31 mouse cellular contexts compared by ENCODE assay signal in the genomic region with DNA sequence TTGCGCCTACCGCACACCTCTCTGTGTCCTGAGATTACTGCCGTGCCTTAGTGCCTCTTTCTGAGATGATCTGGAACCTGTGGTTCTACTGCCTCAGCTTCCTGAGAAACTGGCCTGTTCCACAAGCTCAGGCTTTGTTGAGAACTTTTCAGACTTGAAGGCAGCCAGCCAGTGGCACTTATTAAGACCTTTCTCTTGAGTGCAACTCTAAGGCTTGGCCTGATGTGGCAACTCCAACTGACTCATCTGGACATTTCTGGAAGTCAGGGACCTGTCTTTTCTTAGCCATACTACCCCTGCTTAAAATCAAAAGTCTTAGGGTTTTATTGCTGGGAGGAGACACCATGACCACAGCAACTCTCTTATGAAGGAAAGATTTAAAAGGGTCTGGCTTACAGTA. TPM values are rescaled to one million over a fixed set of nuclear protein-coding genes. Genes with fewer than 3 reads are reported as not detected.
DNase-seq lines count a peak whose midpoint lies in the region; ATAC-seq and TF ChIP-seq lines count a peak whose summit lies in the region.
"Had no signal": no experiment of that assay in that cellular context is flagged by ENCODE, and none has a peak within 500 bp of the region (broad histone marks: within the 10 kb centered on the region; RNA-seq: fewer than 3 reads in every experiment).

No protein-coding gene starts in this region.

- H3ac ChIP-seq in myocyte (ENCODE audit: control insufficient read depth, insufficient read length): no peak overlapping the region

- WGBS in liver, embryonic 11.5 days: 80% methylated on average over 3 of the region's 3 CpGs
- 67% methylated on average over 3 of the region's 3 CpGs for WGBS in liver, embryonic 12.5 days (ENCODE audit: insufficient replicate concordance)

- no peak overlapping the region for H3K27ac ChIP-seq in liver, embryonic 11.5 days (ENCODE audit: low read depth, low read length)
- H3K27ac ChIP-seq in liver, embryonic 12.5 days: peak overlapping the region; percentile 99
- H3K27ac ChIP-seq: embryonic facial prominence, embryonic 12.5 days; heart, adult 2 months; heart, embryonic 13.5 days; hindbrain, postnatal 0 days; layer of hippocampus, adult 2 months; midbrain, embryonic 15.5 days; neural tube, embryonic 13.5 days had no signal

- no peaks in the 10 kb centered on the region for H3K27me3 ChIP-seq in liver, embryonic 11.5 days (replicated peaks; ENCODE audit: control insufficient read depth, insufficient read depth, low read length)
- no peaks in the 10 kb centered on the region for H3K27me3 ChIP-seq in E14TG2a.4 (ENCODE audit: insufficient read depth, low read length)
- no peaks in the 10 kb centered on the region for H3K27me3 ChIP-seq in liver, embryonic 12.5 days (replicated peaks)
- no peaks in the 10 kb centered on the region for H3K27me3 ChIP-seq in myocyte (ENCODE audit: control insufficient read depth, insufficient read depth, insufficient read length)
- H3K27me3 ChIP-seq: embryonic facial prominence, embryonic 12.5 days; heart, embryonic 13.5 days; midbrain, embryonic 15.5 days; neural tube, embryonic 13.5 days; Patski had no signal

- H3K9ac ChIP-seq in liver, embryonic 11.5 days (ENCODE audit: low read depth, low read length): peak overlapping the region; percentile 23; the same call in 1 of the 2 replicates
- H3K9ac ChIP-seq in liver, embryonic 12.5 days: peak overlapping the region; percentile 100
- H3K9ac ChIP-seq: embryonic facial prominence, embryonic 12.5 days; heart, embryonic 13.5 days; midbrain, embryonic 15.5 days; neural tube, embryonic 13.5 days had no signal

- no peak overlapping the region for H3K4me3 ChIP-seq in liver, embryonic 11.5 days (ENCODE audit: low read depth, low read length)
- peak overlapping the region; percentile 33 for H3K4me3 ChIP-seq in E14TG2a.4 (replicated peaks; ENCODE audit: low read length)
- peak overlapping the region; percentile 95 for H3K4me3 ChIP-seq in liver, embryonic 12.5 days
- H3K4me3 ChIP-seq in myocyte: no peak overlapping the region
- H3K4me3 ChIP-seq: embryonic facial prominence, embryonic 12.5 days; heart, adult 2 months; heart, embryonic 13.5 days; layer of hippocampus, adult 2 months; midbrain, embryonic 15.5 days; neural tube, embryonic 13.5 days had no signal

- TF ChIP-seq POLR2A in myocyte (IDR thresholded peaks at IDR 0.05; ENCODE audit: insufficient read length, low read depth): no peak

- DNase-seq in liver, embryonic 11.5 days (ENCODE audit: low spot score): no peak
- DNase-seq in liver: no peak
- DNase-seq in adrenal gland, postnatal 25 days: no peak
- DNase-seq: adrenal gland, postnatal 10 days; cerebellum, adult 9-10 months; gastrocnemius, postnatal 25 days; heart, adult 2 months; heart, postnatal 14 days; kidney, postnatal 25 days; lung, postnatal 4 days; retina, postnatal 1 day; right cerebral cortex, postnatal 25 days; spleen, adult 18-20 months; thymus, postnatal 36 days had no signal

- peaks cover 25% of the 10 kb centered on the region for H3K36me3 ChIP-seq in liver, embryonic 11.5 days (ENCODE audit: control insufficient read depth, insufficient read depth, low read length)
- H3K36me3 ChIP-seq in E14TG2a.4 (ENCODE audit: insufficient read depth, low read length) (peaks cover 85% of the 10 kb centered on the region), myocyte (ENCODE audit: control insufficient read depth, insufficient read depth) (peaks cover 7% of the 10 kb centered on the region)
- H3K36me3 ChIP-seq in liver, embryonic 12.5 days: peaks cover 86% of the 10 kb centered on the region

- no peak for TF ChIP-seq CTCF in E14TG2a.4 (conservative IDR thresholded peaks at IDR 0.05; ENCODE audit: low read length)

- peaks cover 99% of the 10 kb centered on the region for H3K79me2 ChIP-seq in myocyte (ENCODE audit: control insufficient read depth, insufficient read depth)

- H3K4me2 ChIP-seq in liver, embryonic 11.5 days: peak overlapping the region; percentile 0; the same call in 1 of the 2 replicates
- H3K4me2 ChIP-seq in liver, embryonic 12.5 days: peak overlapping the region; percentile 89
- H3K4me2 ChIP-seq in myocyte (ENCODE audit: low read depth): no peak overlapping the region
- H3K4me2 ChIP-seq: embryonic facial prominence, embryonic 12.5 days; heart, embryonic 13.5 days; midbrain, embryonic 15.5 days; neural tube, embryonic 13.5 days had no signal

- no peak for ATAC-seq in liver, embryonic 11.5 days (replicated peaks; ENCODE audit: low FRiP score)
- ATAC-seq in liver, embryonic 12.5 days: no peak
- ATAC-seq in megakaryocyte, adult 5-6 weeks (ENCODE audit: poor library complexity, severe bottlenecking): no peak
- ATAC-seq: forebrain, embryonic 16.5 days; hindbrain, postnatal 0 days; intestine, postnatal 0 days; midbrain, embryonic 15.5 days; Patski had no signal

- H3K4me1 ChIP-seq in liver, embryonic 11.5 days (replicated peaks; ENCODE audit: control insufficient read depth, insufficient read depth, low read length): peaks cover 37% of the 10 kb centered on the region
- H3K4me1 ChIP-seq in E14TG2a.4 (replicated peaks; ENCODE audit: low read depth, low read length): peaks cover 88% of the 10 kb centered on the region
- peaks cover 91% of the 10 kb centered on the region for H3K4me1 ChIP-seq in liver, embryonic 12.5 days

- H3K9me3 ChIP-seq in liver, embryonic 11.5 days (ENCODE audit: control insufficient read depth, low read length): no peaks in the 10 kb centered on the region
- H3K9me3 ChIP-seq in E14TG2a.4 (ENCODE audit: low read length): no peaks in the 10 kb centered on the region
- no peaks in the 10 kb centered on the region for H3K9me3 ChIP-seq in liver, embryonic 12.5 days (replicated peaks)
- H3K9me3 ChIP-seq: embryonic facial prominence, embryonic 12.5 days; heart, embryonic 13.5 days; midbrain, embryonic 15.5 days; neural tube, embryonic 13.5 days had no signal

TF ChIP-seq in myocyte, 11 proteins besides CTCF, POLR2A, EP300 and RAD21:
- no peak for TF ChIP-seq USF1 (IDR thresholded peaks at IDR 0.05; ENCODE audit: low read depth)
- TF ChIP-seq CEBPB (IDR thresholded peaks at IDR 0.05; ENCODE audit: insufficient read depth, poor library complexity, severe bottlenecking): peak; percentile 20; the same call in 1 of the 2 replicates

RNA-seq across cellular contexts. Expression of a gene that starts 6.5 kb away (rescaled TPM):
- 586 and 618 TPM in 2 replicates for polyA plus RNA-seq in liver, embryonic 11.5 days (2014; fragmentation: Nextera tagmentation; extraction: Ambion mirVana)
- polyA plus RNA-seq in liver, embryonic 12.5 days (2016; fragmentation: Nextera tagmentation; extraction: Ambion mirVana): 669 and 722 TPM in 2 replicates
- 228 TPM for polyA plus RNA-seq in myocyte (2012; fragmentation: generic; extraction: Trizol)
- total RNA-seq in megakaryocyte, adult 5-6 weeks (2015): 496 and 542 TPM in 2 replicates
- total RNA-seq in megakaryocyte, adult 5-6 weeks (2017): 105 and 108 TPM in 2 replicates
- total RNA-seq in adrenal gland, postnatal 25 days (2021): 140 and 161 TPM in 2 replicates

RNA-seq across cellular contexts. Expression of a gene that starts 31.9 kb away (rescaled TPM):
- polyA plus RNA-seq in liver, embryonic 11.5 days (2014; fragmentation: Nextera tagmentation; extraction: Ambion mirVana): 108 and 109 TPM in 2 replicates
- 75.7 and 78.4 TPM in 2 replicates for polyA plus RNA-seq in liver, embryonic 12.5 days (2016; fragmentation: Nextera tagmentation; extraction: Ambion mirVana)
- 62.3 TPM for polyA plus RNA-seq in myocyte (2012; fragmentation: generic; extraction: Trizol)
- 39.9 and 45.3 TPM in 2 replicates for total RNA-seq in megakaryocyte, adult 5-6 weeks (2015)
- 52.9 and 53.9 TPM in 2 replicates for total RNA-seq in megakaryocyte, adult 5-6 weeks (2017)
- 35.0 and 38.5 TPM in 2 replicates for total RNA-seq in adrenal gland, postnatal 25 days (2021)

RNA-seq across cellular contexts. Expression of a gene that starts 43.9 kb away (rescaled TPM):
- 206 and 233 TPM in 2 replicates for polyA plus RNA-seq in liver, embryonic 11.5 days (2014; fragmentation: Nextera tagmentation; extraction: Ambion mirVana)
- polyA plus RNA-seq in liver, embryonic 12.5 days (2016; fragmentation: Nextera tagmentation; extraction: Ambion mirVana): 425 and 445 TPM in 2 replicates
- polyA plus RNA-seq in myocyte (2012; fragmentation: generic; extraction: Trizol): not detected
- 4.8 and 12.0 TPM in 2 replicates for total RNA-seq in megakaryocyte, adult 5-6 weeks (2015)
- total RNA-seq in megakaryocyte, adult 5-6 weeks (2017): 5.8 and 11.8 TPM in 2 replicates
- not detected in 2 replicates for total RNA-seq in adrenal gland, postnatal 25 days (2021)
- total RNA-seq: ES-E14; gastrocnemius, postnatal 25 days; hindbrain, postnatal 0 days; layer of hippocampus, adult 2 months; layer of hippocampus, postnatal 25 days; left cerebral cortex, postnatal 10 days had no signal
- polyA plus RNA-seq: cortical plate, adult 2 months; hindbrain, postnatal 0 days; Patski had no signal

Comparison
In these comparisons a context has a peak if more than half of its experiments do, and no peak if none do; other contexts are left out.
1. H3K4me3 ChIP-seq: peak in E14TG2a.4 (single experiment) and liver, embryonic 12.5 days (single experiment); none in liver, embryonic 11.5 days (single experiment) and myocyte (single experiment).
2. RNA of a gene that starts 43.9 kb away (polyA plus RNA-seq): 425 to 445 TPM in liver, embryonic 12.5 days and 206 to 233 TPM in liver, embryonic 11.5 days; not detected in myocyte (single experiment); every median in the first group is over 100 times any median in the second.